Mouse (Mus musculus) intestine, postnatal 0 days (tissue): ENCODE measurements around the gene Fez1. TPM values are rescaled to one million over a fixed set of nuclear protein-coding genes. Genes with fewer than 3 reads are reported as not detected.

Experiments used
- ATAC-seq: fragments of 200-750 bp; cut with Nextera tagmentation; 2 replicates; pipeline ENCODE4 v1.8.0; 2017; ENCODE audit warnings: mild to moderate bottlenecking, moderate TSS enrichment, moderate library complexity
- H3K27ac ChIP-seq: fragments of 300-500 bp; sonication (generic); 2 replicates; pipeline ENCODE4 v1.5.1; 2014; ENCODE audit warnings: mild to moderate bottlenecking, low read depth, low read length, moderate library complexity
- H3K27me3 ChIP-seq: fragments of 300-500 bp; sonication (generic); replicated peaks from 2 replicates; pipeline ENCODE4 v1.6.1; 2014; ENCODE audit warnings: low read length, mixed read lengths; ENCODE audit not compliant: control insufficient read depth, insufficient read depth
- H3K36me3 ChIP-seq: fragments of 300-500 bp; sonication (generic); 2 replicates; pipeline ENCODE4 v1.6.1; 2014; ENCODE audit warnings: mild to moderate bottlenecking, moderate library complexity; ENCODE audit not compliant: control insufficient read depth, insufficient read depth
- H3K4me1 ChIP-seq: fragments of 300-500 bp; sonication (generic); replicated peaks from 2 replicates; pipeline ENCODE4 v1.6.1; 2014; ENCODE audit warnings: antibody characterized with exemption, low read length, mixed read lengths; ENCODE audit not compliant: control insufficient read depth, insufficient read depth
- H3K4me2 ChIP-seq: fragments of 300-500 bp; sonication (generic); replicated peaks from 2 replicates; pipeline ENCODE4 v1.6.1; 2014; ENCODE audit warnings: low read depth, mild to moderate bottlenecking, moderate library complexity
- H3K4me3 ChIP-seq: fragments of 300-500 bp; sonication (generic); 2 replicates; pipeline ENCODE4 v1.5.1; 2014; ENCODE audit warnings: low read depth, low read length
- H3K9ac ChIP-seq: fragments of 300-500 bp; sonication (generic); 2 replicates; pipeline ENCODE4 v1.6.1; 2014; ENCODE audit warnings: mild to moderate bottlenecking, low read depth, low read length
- H3K9me3 ChIP-seq: fragments of 300-500 bp; sonication (generic); 2 replicates; pipeline ENCODE4 v1.6.1; 2016; ENCODE audit warnings: mixed run types; ENCODE audit not compliant: control insufficient read depth
- CTCF ChIP-seq: sonication (generic); IDR thresholded peaks from 2 replicates; pipeline ENCODE4 v1.5.1; 2016; ENCODE audit warnings: low read depth, mild to moderate bottlenecking, control low read depth, antibody characterized with exemption, moderate library complexity
- WGBS: fragments of 180-500 bp; shearing (Covaris S2); extraction: QIAGEN DNeasy Blood & Tissue Kit; methylation state at CpG from one replicate; pipeline ENCODE4 v1.1.7; 2014; 5-methylcytosine and 5-hydroxymethylcytosine counted together
- polyA plus RNA-seq: library from polyadenylated mRNA; unstranded; fragments of >200 nt; fragmentation: Nextera tagmentation; extraction: Ambion mirVana; gene quantifications from 2 replicates; pipeline ENCODE4 v1.2.1, GENCODE M21; 2015

Fez1 gene
- polyA plus RNA-seq: 9.6 and 10.3 TPM in 2 replicates

GRCm38 (mm10) chr9:36821644-36822000, at the start of gene Fez1:
TSS of gene Fez1 (plus strand) at chr9:36821864.
- no peak within 1 kb of the TSS for H3K4me2 ChIP-seq
- no peak within 1 kb of the TSS for H3K4me3 ChIP-seq
- no peaks in the 10 kb centered on the region for H3K27me3 ChIP-seq
- no peaks in the 10 kb centered on the region for H3K9me3 ChIP-seq
- no peak within 1 kb of the TSS for H3K27ac ChIP-seq
- no peak for ATAC-seq
- H3K4me1 ChIP-seq: no peaks in the 10 kb centered on the region
- WGBS: 2% methylated on average over 8 of the region's 8 CpGs
- TF ChIP-seq CTCF: no peak
- no peak within 1 kb of the TSS for H3K9ac ChIP-seq
- no peaks in the 10 kb centered on the region for H3K36me3 ChIP-seq

GRCm38 (mm10) chr9:36783921-36784320, 37.7 kb upstream of the Fez1 start:
- no peak for TF ChIP-seq CTCF
- no peak overlapping the region for H3K9ac ChIP-seq
- peaks cover 85% of the 10 kb centered on the region for H3K36me3 ChIP-seq
- ATAC-seq: no peak
- H3K4me2 ChIP-seq: no peak overlapping the region
- H3K27me3 ChIP-seq: no peaks in the 10 kb centered on the region
- no peak overlapping the region for H3K4me3 ChIP-seq
- H3K9me3 ChIP-seq: no peaks in the 10 kb centered on the region
- H3K4me1 ChIP-seq: no peaks in the 10 kb centered on the region
- H3K27ac ChIP-seq: no peak overlapping the region
- 67% methylated on average over 2 of the region's 2 CpGs for WGBS

GRCm38 (mm10) chr9:36792191-36792590, 29.5 kb upstream of the Fez1 start:
- 67% methylated on average over 3 of the region's 3 CpGs for whole genome bisulfite sequencing

GRCm38 (mm10) chr9:36794487-36794886, 27.2 kb upstream of the Fez1 start:
- H3K4me3 ChIP-seq: no peak overlapping the region
- H3K36me3 ChIP-seq: peaks cover 21% of the 10 kb centered on the region
- no peak overlapping the region for H3K4me2 ChIP-seq
- H3K9me3 ChIP-seq: no peaks in the 10 kb centered on the region
- no peaks in the 10 kb centered on the region for H3K27me3 ChIP-seq
- no peaks in the 10 kb centered on the region for H3K4me1 ChIP-seq
- no peak overlapping the region for H3K27ac ChIP-seq
- H3K9ac ChIP-seq: no peak overlapping the region
- no peak for TF ChIP-seq CTCF
- 56% methylated on average over 2 of the region's 2 CpGs for WGBS
- ATAC-seq: no peak

More at GRCm38 (mm10) chr9:36792191-36792590, 29.5 kb upstream of the Fez1 start:
- Histone ChIP-seq H3K36me3 (peaks cover 43% of the 10 kb centered on the region), H3K4me1 (no peaks in the 10 kb centered on the region), H3K27ac (no peak overlapping the region), H3K4me3 (no peak overlapping the region), H3K4me2 (no peak overlapping the region), H3K9me3 (no peaks in the 10 kb centered on the region), H3K9ac (no peak overlapping the region), H3K27me3 (no peaks in the 10 kb centered on the region)
- ATAC-seq: no peak
- no peak for TF ChIP-seq CTCF

GRCm38 (mm10) chr9:36795556-36795955, 26.1 kb upstream of the Fez1 start:
- ATAC-seq: no peak
- peaks cover 12% of the 10 kb centered on the region for H3K36me3 ChIP-seq
- TF ChIP-seq CTCF: no peak
- no peak overlapping the region for H3K27ac ChIP-seq
- 91% methylated on average over 1 of the region's 1 CpGs for WGBS
- H3K27me3 ChIP-seq: no peaks in the 10 kb centered on the region
- no peak overlapping the region for H3K4me3 ChIP-seq
- no peaks in the 10 kb centered on the region for H3K4me1 ChIP-seq
- H3K9ac ChIP-seq: no peak overlapping the region
- no peak overlapping the region; the same call in 1 of the 2 replicates for H3K4me2 ChIP-seq
- no peaks in the 10 kb centered on the region for H3K9me3 ChIP-seq

- H3K36me3 ChIP-seq: peaks cover 6% of the 10 kb centered on the region
- H3K4me3 ChIP-seq: peak overlapping the region; percentile 97
- no peak for TF ChIP-seq CTCF
- peak overlapping the region; percentile 74 for H3K4me2 ChIP-seq
- H3K4me1 ChIP-seq: no peaks in the 10 kb centered on the region
- ATAC-seq: no peak
- peak overlapping the region; percentile 94 for H3K9ac ChIP-seq
- no peaks in the 10 kb centered on the region for H3K9me3 ChIP-seq
- H3K27me3 ChIP-seq: no peaks in the 10 kb centered on the region
- no peak overlapping the region for H3K27ac ChIP-seq
- WGBS: 17% methylated on average over 5 of the region's 5 CpGs
These were observed 25.4 kb upstream of the Fez1 start for GRCm38 (mm10) chr9:36796224-36796623.
